18 mouse cellular contexts compared by ENCODE assay signal in genomic region chr12:111829447-111829846, GRCm38 (mm10). TPM values are rescaled to one million over a fixed set of nuclear protein-coding genes. Genes with fewer than 3 reads are reported as not detected.
A peak's percentile ranks its signal among the peaks of the same experiment; 100 is the strongest.
DNase-seq lines count a peak whose midpoint lies in the region; ATAC-seq and TF ChIP-seq lines count a peak whose summit lies in the region.
"Had no signal": no experiment of that assay in that cellular context is flagged by ENCODE, and none has a peak within 500 bp of the region (broad histone marks: within the 10 kb centered on the region; RNA-seq: fewer than 3 reads in every experiment).

No protein-coding gene starts in this region.

- H3K36me3 ChIP-seq in kidney, postnatal 0 days (ENCODE audit: insufficient read depth, low read length), result peaks cover 91% of the 10 kb centered on the region
- H3K36me3 ChIP-seq in hindbrain, embryonic 16.5 days (ENCODE audit: control insufficient read depth, insufficient read depth, low read length), result peaks cover 65% of the 10 kb centered on the region

- 0 out of 2 replicates have a peak overlapping the region, but pooled peaks have one; percentile 18 for H3K9ac ChIP-seq in kidney, postnatal 0 days (ENCODE audit: low read depth, low read length)
- H3K9ac ChIP-seq in hindbrain, embryonic 16.5 days (ENCODE audit: low read depth, low read length), result no peak overlapping the region

- TF ChIP-seq CTCF in kidney, postnatal 0 days (IDR thresholded peaks at IDR 0.05; ENCODE audit: low read depth), result no peak

- no peak overlapping the region for H3K27ac ChIP-seq in kidney, postnatal 0 days
- H3K27ac ChIP-seq in hindbrain, embryonic 16.5 days (ENCODE audit: low read depth, low read length), result 0 out of 2 replicates have a peak overlapping the region, but pooled peaks have one; percentile 14
- H3K27ac ChIP-seq: limb, embryonic 10.5 days had no signal

- H3K9me3 ChIP-seq in kidney, postnatal 0 days (replicated peaks; ENCODE audit: low read length), result no peaks in the 10 kb centered on the region
- H3K9me3 ChIP-seq in hindbrain, embryonic 16.5 days (ENCODE audit: control insufficient read depth, low read length), result no peaks in the 10 kb centered on the region
- H3K9me3 ChIP-seq: limb, embryonic 10.5 days had no signal

- H3K4me2 ChIP-seq in kidney, postnatal 0 days (ENCODE audit: low read length), result no peak overlapping the region
- H3K4me2 ChIP-seq in hindbrain, embryonic 16.5 days (ENCODE audit: low read length), result no peak overlapping the region

- WGBS in kidney, postnatal 0 days, result 85% methylated on average over 5 of the region's 5 CpGs
- WGBS in hindbrain, embryonic 16.5 days, result 42% methylated on average over 5 of the region's 5 CpGs

- no peaks in the 10 kb centered on the region for H3K27me3 ChIP-seq in kidney, postnatal 0 days (ENCODE audit: insufficient read depth, low read length)
- H3K27me3 ChIP-seq in hindbrain, embryonic 16.5 days (replicated peaks; ENCODE audit: control insufficient read depth, insufficient read depth, low read length), result no peaks in the 10 kb centered on the region

- H3K4me1 ChIP-seq in kidney, postnatal 0 days (replicated peaks; ENCODE audit: insufficient read depth, low read length), result no peaks in the 10 kb centered on the region
- no peaks in the 10 kb centered on the region for H3K4me1 ChIP-seq in hindbrain, embryonic 16.5 days (ENCODE audit: control insufficient read depth, insufficient read depth, low read depth, low read length)
- H3K4me1 ChIP-seq: limb, embryonic 10.5 days had no signal

- no peak for ATAC-seq in kidney, postnatal 0 days (replicated peaks; ENCODE audit: low FRiP score, low read depth)
- ATAC-seq in hindbrain, embryonic 16.5 days, result peak; percentile 24; the same call in 1 of the 2 replicates
- no peak for ATAC-seq in erythroblast, adult 5-6 weeks (replicated peaks; ENCODE audit: low FRiP score, poor library complexity, severe bottlenecking)

- DNase-seq in kidney, postnatal 0 days (ENCODE audit: low spot score), result no peak
- no peak for DNase-seq in kidney, postnatal 14 days
- peak; percentile 86 for DNase-seq in A20 (ENCODE audit: low read depth, low spot score)
- DNase-seq in brain, adult 2 months (ENCODE audit: low read depth, low spot score), result peak; percentile 86
- DNase-seq in thymus, adult 18-20 months, result no peak
- DNase-seq in heart, adult 9 months (ENCODE audit: low spot score in 2 of 2), result no peak
- DNase-seq: adrenal gland, postnatal 10 days; embryo, embryonic 11 days; gastrocnemius, postnatal 10 days; kidney, adult 11 months; kidney, postnatal 4 days; layer of hippocampus, postnatal 36 days; lung, adult 18-20 months; lung, postnatal 36 days; thymus, postnatal 36 days had no signal

- no peak overlapping the region for H3K4me3 ChIP-seq in kidney, postnatal 0 days (replicated peaks; ENCODE audit: low read depth, low read length)
- no peak overlapping the region for H3K4me3 ChIP-seq in hindbrain, embryonic 16.5 days (ENCODE audit: low read length)
- H3K4me3 ChIP-seq: limb, embryonic 10.5 days had no signal

RNA-seq across cellular contexts. Expression of gene Zfyve21, which starts 15.5 kb away (rescaled TPM):
- 117 and 118 TPM in 2 replicates for polyA plus RNA-seq in kidney, postnatal 0 days (2015; fragmentation: Nextera tagmentation; extraction: Ambion mirVana)
- polyA plus RNA-seq in hindbrain, embryonic 16.5 days (2015; fragmentation: Nextera tagmentation; extraction: Ambion mirVana), result 44.7 and 46.9 TPM in 2 replicates
- 2.5 and 3.3 TPM in 2 replicates for total RNA-seq in erythroblast, adult 5-6 weeks (2015; ENCODE audit: low replicate concordance)
- 2.4 and 4.9 TPM in 2 replicates for total RNA-seq in erythroblast, adult 5-6 weeks (2017; ENCODE audit: low replicate concordance)

RNA-seq across cellular contexts. Expression of gene Xrcc3, which starts 15.8 kb away (rescaled TPM):
- polyA plus RNA-seq in kidney, postnatal 0 days (2015; fragmentation: Nextera tagmentation; extraction: Ambion mirVana), result 6.3 and 6.9 TPM in 2 replicates
- 3.3 and 4.2 TPM in 2 replicates for polyA plus RNA-seq in hindbrain, embryonic 16.5 days (2015; fragmentation: Nextera tagmentation; extraction: Ambion mirVana)
- 1.7 and 1.9 TPM in 2 replicates for total RNA-seq in erythroblast, adult 5-6 weeks (2015; ENCODE audit: low replicate concordance)
- 2.0 and 5.6 TPM in 2 replicates for total RNA-seq in erythroblast, adult 5-6 weeks (2017; ENCODE audit: low replicate concordance)

Comparison
In these comparisons a context has a peak if more than half of its experiments do, and no peak if none do; other contexts are left out.
1. DNase-seq: peak in A20 (single experiment) and brain, adult 2 months (single experiment); none in kidney, postnatal 0 days (single experiment), kidney, postnatal 14 days (single experiment), thymus, adult 18-20 months (0 of 2) and heart, adult 9 months (0 of 2).